Mouse (Mus musculus): ENCODE measurements around the gene Capn11.

- 0 out of 2 replicates have a peak, but pooled peaks have one; percentile 3 for TF ChIP-seq CTCF (IDR thresholded peaks at IDR 0.05; ENCODE audit: low read depth, low read length)
- no peak for TF ChIP-seq POLR2A (IDR thresholded peaks at IDR 0.05; ENCODE audit: extremely low read depth, insufficient read depth, low read length)
These were observed 12.7 kb upstream of the Capn11 start for GRCm38 (mm10) chr17:45671821-45672220.
